Mouse (Mus musculus): ENCODE measurements around the gene Prkch.

DNA sequence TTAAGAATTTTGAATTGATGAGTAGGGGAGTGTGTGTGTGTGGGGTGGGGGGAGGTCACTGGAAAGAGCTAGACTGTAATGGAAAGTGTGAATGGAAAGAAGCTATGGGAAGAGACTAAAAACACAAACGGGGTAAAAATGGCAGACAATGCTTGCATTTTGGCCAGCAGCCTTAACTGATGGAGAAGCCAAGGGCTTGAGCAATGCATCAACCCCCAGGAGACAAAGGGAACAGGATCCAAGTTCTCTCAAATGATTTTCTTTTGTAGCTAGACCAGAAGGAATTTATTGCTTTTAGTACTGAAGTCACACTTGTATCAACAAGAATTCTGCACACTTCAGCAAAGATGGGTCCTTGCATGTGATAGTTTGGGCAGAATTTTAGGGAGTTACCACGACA is 222.6 kb downstream of the Prkch start:
- TF ChIP-seq POLR2A (IDR thresholded peaks at IDR 0.05; ENCODE audit: borderline replicate concordance, insufficient read depth, low read length) (no peak), CTCF (IDR thresholded peaks at IDR 0.05; ENCODE audit: borderline replicate concordance, insufficient read depth, low read depth, low read length) (no peak)
